Mouse (Mus musculus): ENCODE measurements at regions not wholly inside any gene's neighbourhood (a gene's known extent, or its start where the extent isn't known, plus 50 kb on each side); places are given as distances from the start of the nearest gene placed in this dataset.

GRCm38 (mm10) chr6:94773604-94774486 lies 73.9 kb upstream of the Lrig1 start:
- TF ChIP-seq CTCF (IDR thresholded peaks at IDR 0.05; ENCODE audit: insufficient read depth, low read length), result no peak
- TF ChIP-seq POLR2A (IDR thresholded peaks at IDR 0.05; ENCODE audit: borderline replicate concordance, extremely low read depth, low read depth, low read length), result no peak
- WGBS, result 14% methylated on average over 27 of the region's 27 CpGs
- Histone ChIP-seq H3K4me3 (replicated peaks; ENCODE audit: extremely low read depth, low read depth, low read length) (no peak overlapping the region), H3K4me1 (ENCODE audit: control insufficient read depth, insufficient read depth, low read length) (no peaks in the 10 kb centered on the region)
- no peak for DNase-seq

- no peak for DNase-seq
- WGBS, result 54% methylated on average over 12 of the region's 12 CpGs
- TF ChIP-seq CTCF (IDR thresholded peaks at IDR 0.05; ENCODE audit: insufficient read depth, low read length), result no peak
- no peak for TF ChIP-seq POLR2A (IDR thresholded peaks at IDR 0.05; ENCODE audit: borderline replicate concordance, extremely low read depth, low read depth, low read length)
- H3K4me1 ChIP-seq (ENCODE audit: control insufficient read depth, insufficient read depth, low read length), result no peaks in the 10 kb centered on the region
- no peak overlapping the region for H3K4me3 ChIP-seq (replicated peaks; ENCODE audit: extremely low read depth, low read depth, low read length)
These were observed 73.1 kb upstream of the Lrig1 start for GRCm38 (mm10) chr6:94772868-94773603.

GRCm38 (mm10) chr6:94772391-94772790 lies 72.4 kb upstream of the Lrig1 start:
- 67% methylated on average over 7 of the region's 7 CpGs for WGBS
- no peaks in the 10 kb centered on the region for H3K4me1 ChIP-seq (ENCODE audit: control insufficient read depth, insufficient read depth, low read length)

GRCm38 (mm10) chr6:94768230-94768629 lies 68.3 kb upstream of the Lrig1 start:
- Histone ChIP-seq H3K4me3 (replicated peaks; ENCODE audit: extremely low read depth, low read depth, low read length) (no peak overlapping the region), H3K4me1 (ENCODE audit: control insufficient read depth, insufficient read depth, low read length) (no peaks in the 10 kb centered on the region)
- DNase-seq, result no peak
- 67% methylated on average over 5 of the region's 5 CpGs for WGBS
- TF ChIP-seq CTCF (IDR thresholded peaks at IDR 0.05; ENCODE audit: insufficient read depth, low read length) (no peak), POLR2A (IDR thresholded peaks at IDR 0.05; ENCODE audit: borderline replicate concordance, extremely low read depth, low read depth, low read length) (no peak)

More at GRCm38 (mm10) chr6:94772391-94772790, 72.4 kb upstream of the Lrig1 start:
- no peak overlapping the region for H3K4me3 ChIP-seq (replicated peaks; ENCODE audit: extremely low read depth, low read depth, low read length)
- TF ChIP-seq CTCF (IDR thresholded peaks at IDR 0.05; ENCODE audit: insufficient read depth, low read length), result no peak
- no peak for TF ChIP-seq POLR2A (IDR thresholded peaks at IDR 0.05; ENCODE audit: borderline replicate concordance, extremely low read depth, low read depth, low read length)
- no peak for DNase-seq

- TF ChIP-seq CTCF (IDR thresholded peaks at IDR 0.05; ENCODE audit: insufficient read depth, low read length), result no peak
- TF ChIP-seq POLR2A (IDR thresholded peaks at IDR 0.05; ENCODE audit: borderline replicate concordance, extremely low read depth, low read depth, low read length), result no peak
- Histone ChIP-seq H3K4me1 (ENCODE audit: control insufficient read depth, insufficient read depth, low read length) (no peaks in the 10 kb centered on the region), H3K4me3 (replicated peaks; ENCODE audit: extremely low read depth, low read depth, low read length) (no peak overlapping the region)
- no peak for DNase-seq
- 81% methylated on average over 6 of the region's 6 CpGs for WGBS
These were observed 65.8 kb upstream of the Lrig1 start for GRCm38 (mm10) chr6:94765724-94766123.

GRCm38 (mm10) chr6:94761341-94761740 lies 61.4 kb upstream of the Lrig1 start:
- TF ChIP-seq POLR2A (IDR thresholded peaks at IDR 0.05; ENCODE audit: borderline replicate concordance, extremely low read depth, low read depth, low read length), result no peak
- no peak for TF ChIP-seq CTCF (IDR thresholded peaks at IDR 0.05; ENCODE audit: insufficient read depth, low read length)
- H3K4me3 ChIP-seq (replicated peaks; ENCODE audit: extremely low read depth, low read depth, low read length), result no peak overlapping the region
- no peak for DNase-seq
- 45% methylated on average over 6 of the region's 6 CpGs for WGBS
- H3K4me1 ChIP-seq (ENCODE audit: control insufficient read depth, insufficient read depth, low read length), result no peaks in the 10 kb centered on the region

GRCm38 (mm10) chr6:94760629-94761111 lies 60.7 kb upstream of the Lrig1 start:
- WGBS, result 68% methylated on average over 17 of the region's 17 CpGs
- no peak for DNase-seq
- TF ChIP-seq POLR2A (IDR thresholded peaks at IDR 0.05; ENCODE audit: borderline replicate concordance, extremely low read depth, low read depth, low read length) (no peak), CTCF (IDR thresholded peaks at IDR 0.05; ENCODE audit: insufficient read depth, low read length) (no peak)
- H3K4me3 ChIP-seq (replicated peaks; ENCODE audit: extremely low read depth, low read depth, low read length), result no peak overlapping the region
- no peaks in the 10 kb centered on the region for H3K4me1 ChIP-seq (ENCODE audit: control insufficient read depth, insufficient read depth, low read length)

GRCm38 (mm10) chr6:94759649-94760048 lies 59.7 kb upstream of the Lrig1 start:
- 86% methylated on average over 1 of the region's 1 CpGs for WGBS
- no peak for DNase-seq

GRCm38 (mm10) chr6:94756006-94756405 lies 56.0 kb upstream of the Lrig1 start:
- DNase-seq, result no peak
- TF ChIP-seq POLR2A (IDR thresholded peaks at IDR 0.05; ENCODE audit: borderline replicate concordance, extremely low read depth, low read depth, low read length), result no peak
- no peak for TF ChIP-seq CTCF (IDR thresholded peaks at IDR 0.05; ENCODE audit: insufficient read depth, low read length)
- Histone ChIP-seq H3K4me1 (ENCODE audit: control insufficient read depth, insufficient read depth, low read length) (no peaks in the 10 kb centered on the region), H3K4me3 (replicated peaks; ENCODE audit: extremely low read depth, low read depth, low read length) (no peak overlapping the region)
- WGBS, result 80% methylated on average over 4 of the region's 4 CpGs

More at GRCm38 (mm10) chr6:94759649-94760048, 59.7 kb upstream of the Lrig1 start:
- Histone ChIP-seq H3K4me1 (ENCODE audit: control insufficient read depth, insufficient read depth, low read length) (no peaks in the 10 kb centered on the region), H3K4me3 (replicated peaks; ENCODE audit: extremely low read depth, low read depth, low read length) (no peak overlapping the region)
- TF ChIP-seq CTCF (IDR thresholded peaks at IDR 0.05; ENCODE audit: insufficient read depth, low read length) (no peak), POLR2A (IDR thresholded peaks at IDR 0.05; ENCODE audit: borderline replicate concordance, extremely low read depth, low read depth, low read length) (no peak)

Data from lung, adult 2 months (tissue).